Comparison of ENCODE assay signal across 9 mouse cellular contexts in the genomic region with DNA sequence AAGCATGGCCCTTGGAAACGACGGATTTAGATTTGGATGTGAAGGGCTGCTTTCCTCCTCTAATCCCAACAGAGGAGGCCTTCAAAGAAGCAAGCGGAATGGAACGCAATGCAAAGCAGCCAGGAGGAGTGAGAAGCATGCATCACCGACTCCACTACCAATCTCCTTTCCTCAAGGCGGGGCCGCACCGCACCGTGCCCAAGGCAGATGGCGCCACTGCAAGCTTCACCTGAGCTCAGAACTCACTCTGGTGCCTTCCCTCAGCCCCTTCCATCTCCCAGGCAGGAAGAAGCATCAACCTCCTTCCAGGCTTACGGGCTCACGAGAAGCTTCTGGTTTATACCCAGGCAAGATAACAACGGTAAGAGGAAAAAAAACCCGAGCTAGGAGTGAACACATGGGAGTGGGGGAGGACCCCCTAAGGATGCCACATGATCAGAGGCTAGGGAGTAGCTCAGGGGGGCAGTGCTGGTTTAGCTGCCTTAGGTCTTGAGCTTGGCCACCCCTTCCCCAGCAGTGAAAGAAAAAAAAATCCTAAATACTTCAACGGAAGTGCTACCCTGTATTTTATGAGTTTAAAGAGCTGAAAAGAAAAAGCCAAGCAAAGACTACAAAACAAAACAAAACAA.
A peak's percentile ranks its signal among the peaks of the same experiment; 100 is the strongest.
DNase-seq lines count a peak whose midpoint lies in the region; ATAC-seq and TF ChIP-seq lines count a peak whose summit lies in the region.
"Had no signal": no experiment of that assay in that cellular context is flagged by ENCODE, and none has a peak within 500 bp of the region (broad histone marks: within the 10 kb centered on the region; RNA-seq: fewer than 3 reads in every experiment).

No protein-coding gene starts in this region.

- peak; percentile 22 for TF ChIP-seq CTCF in E14TG2a.4 (conservative IDR thresholded peaks at IDR 0.05; ENCODE audit: low read length)

- 39% methylated on average over 15 of the region's 15 CpGs for WGBS in kidney, embryonic 14.5 days

- H3K4me1 ChIP-seq in kidney, embryonic 14.5 days (ENCODE audit: control insufficient read depth, insufficient read depth, low read length), result peaks cover 14% of the 10 kb centered on the region; the same call in 1 of the 2 replicates
- H3K4me1 ChIP-seq in E14TG2a.4 (replicated peaks; ENCODE audit: low read depth, low read length), result peaks cover 7% of the 10 kb centered on the region; the same call in 1 of the 2 replicates
- H3K4me1 ChIP-seq: forebrain, embryonic 12.5 days; heart, embryonic 12.5 days had no signal

- H3K9me3 ChIP-seq in kidney, embryonic 14.5 days (ENCODE audit: control insufficient read depth, low read length), result peaks cover 5% of the 10 kb centered on the region; the same call in 1 of the 2 replicates
- 0 out of 2 replicates have a peak, but pooled peaks cover 4% of the 10 kb centered on the region for H3K9me3 ChIP-seq in E14TG2a.4 (ENCODE audit: low read length)
- H3K9me3 ChIP-seq: forebrain, embryonic 12.5 days had no signal

- H3K27me3 ChIP-seq in kidney, embryonic 14.5 days (ENCODE audit: control insufficient read depth, insufficient read depth, low read length), result no peaks in the 10 kb centered on the region
- H3K27me3 ChIP-seq in E14TG2a.4 (ENCODE audit: insufficient read depth, low read length), result peaks cover 7% of the 10 kb centered on the region; the same call in 1 of the 2 replicates
- H3K27me3 ChIP-seq: forebrain, embryonic 12.5 days; heart, embryonic 12.5 days had no signal

- peak; percentile 79 for ATAC-seq in kidney, embryonic 14.5 days (ENCODE audit: low FRiP score, low TSS enrichment)
- ATAC-seq in megakaryocyte, adult 5-6 weeks (ENCODE audit: poor library complexity, severe bottlenecking), result peak; percentile 45; the same call in 1 of the 2 replicates

- no peak overlapping the region for H3K9ac ChIP-seq in kidney, embryonic 14.5 days (ENCODE audit: low read depth, low read length)
- H3K9ac ChIP-seq: forebrain, embryonic 12.5 days; heart, embryonic 12.5 days had no signal

- H3K4me3 ChIP-seq in kidney, embryonic 14.5 days (ENCODE audit: low read length), result no peak overlapping the region
- peak overlapping the region; percentile 39 for H3K4me3 ChIP-seq in E14TG2a.4 (replicated peaks; ENCODE audit: low read length)
- H3K4me3 ChIP-seq: forebrain, embryonic 12.5 days; heart, embryonic 12.5 days had no signal

- H3K4me2 ChIP-seq in kidney, embryonic 14.5 days (replicated peaks; ENCODE audit: low read depth, low read length), result peak overlapping the region; percentile 10; the same call in 1 of the 2 replicates
- H3K4me2 ChIP-seq: forebrain, embryonic 12.5 days; heart, embryonic 12.5 days had no signal

- H3K36me3 ChIP-seq in kidney, embryonic 14.5 days (ENCODE audit: control insufficient read depth, insufficient read depth, low read length), result no peaks in the 10 kb centered on the region
- H3K36me3 ChIP-seq in E14TG2a.4 (ENCODE audit: insufficient read depth, low read length), result 0 out of 2 replicates have a peak, but pooled peaks cover 3% of the 10 kb centered on the region
- H3K36me3 ChIP-seq: forebrain, embryonic 12.5 days had no signal

- DNase-seq in kidney, adult 9 months, result no peak
- peak; percentile 39 for DNase-seq in A20 (ENCODE audit: low read depth, low spot score)
- no peak for DNase-seq in retina, embryonic 14.5 days (ENCODE audit: low spot score)
- DNase-seq in left cerebral cortex, adult 9 months (ENCODE audit: low spot score in 2 of 2), result no peak

- H3K27ac ChIP-seq in kidney, embryonic 14.5 days (ENCODE audit: low read depth, low read length), result peak overlapping the region; percentile 55
- H3K27ac ChIP-seq: forebrain, embryonic 12.5 days had no signal
